Mouse (Mus musculus) CH12.LX (cell line): ENCODE measurements around the gene Ly6g6c.

Source experiments
- EP300 ChIP-seq: IDR thresholded peaks from 2 replicates; pipeline ENCODE4 v1.6.1; 2011; ENCODE audit warnings: low read length, improper control_type of control experiment
- KAT2A ChIP-seq: IDR thresholded peaks from 2 replicates; pipeline ENCODE4 v1.6.1; 2012; ENCODE audit warnings: low read length, improper control_type of control experiment, inconsistent platforms; ENCODE audit not compliant: insufficient replicate concordance
- MAX ChIP-seq: IDR thresholded peaks from 2 replicates; pipeline ENCODE4 v1.6.1; 2011; ENCODE audit warnings: low read length, improper control_type of control experiment
- POLR2A ChIP-seq: IDR thresholded peaks from 2 replicates; pipeline ENCODE4 v1.6.1; 2011; ENCODE audit warnings: low read depth, mild to moderate bottlenecking, improper control_type of control experiment, low read length
- POLR2AphosphoS2 ChIP-seq: IDR thresholded peaks from 2 replicates; pipeline ENCODE4 v1.6.1; 2011; ENCODE audit warnings: low read depth, low read length, improper control_type of control experiment
- RAD21 ChIP-seq: IDR thresholded peaks from 2 replicates; pipeline ENCODE4 v1.6.1; 2011; ENCODE audit warnings: low read depth, mild to moderate bottlenecking, low read length, improper control_type of control experiment, moderate library complexity
- TCF12 ChIP-seq: IDR thresholded peaks from 2 replicates; pipeline ENCODE4 v1.6.1; 2014; ENCODE audit warnings: low read depth, mild to moderate bottlenecking, inconsistent platforms, low read length, improper control_type of control experiment

GRCm38 (mm10) chr17:35080248-35080647 lies 15.1 kb downstream of the Ly6g6c start:
- TF ChIP-seq KAT2A (no peak), RAD21 (no peak), TCF12 (no peak), POLR2A (no peak), EP300 (no peak), MAX (no peak), POLR2AphosphoS2 (no peak)
